Mouse (Mus musculus) forebrain, embryonic 14.5 days (tissue): ENCODE measurements around the gene Zfp62. TPM values are rescaled to one million over a fixed set of nuclear protein-coding genes. Genes with fewer than 3 reads are reported as not detected.

Experiments used
- polyA plus RNA-seq: library from polyadenylated mRNA; unstranded; fragments of >200 nt; fragmentation: Nextera tagmentation; extraction: Ambion mirVana; gene quantifications from 2 replicates; pipeline ENCODE4 v1.2.1, GENCODE M21; 2014

Zfp62 gene
- polyA plus RNA-seq, 1 experiment from 2014 or later: 56.6 TPM

Other genes with a start within 250 kb of the Zfp62 start
- not detected in 2 replicates for gene Olfr56, start 224.4 kb upstream of the Zfp62 start, polyA plus RNA-seq
- gene 9930111J21Rik1, start 223.9 kb upstream of the Zfp62 start, polyA plus RNA-seq: 0.15 and 0.28 TPM in 2 replicates
- gene Gm12185, start 211.1 kb upstream of the Zfp62 start, polyA plus RNA-seq: not detected in 2 replicates
- gene Tgtp1, start 209.1 kb upstream of the Zfp62 start, polyA plus RNA-seq: not detected in 2 replicates
- gene 9930111J21Rik2, start 152.1 kb upstream of the Zfp62 start, polyA plus RNA-seq: 0.24 and 0.37 TPM in 2 replicates
- gene Tgtp2, start 139.1 kb upstream of the Zfp62 start, polyA plus RNA-seq: 0.06 TPM in 1 of 2 replicates, not detected in the other
- gene Ifi47, start 126.7 kb upstream of the Zfp62 start, polyA plus RNA-seq: 0.58 and 0.70 TPM in 2 replicates
- not detected in 2 replicates for gene Olfr1396, start 88.4 kb upstream of the Zfp62 start, polyA plus RNA-seq
- not detected in 2 replicates for gene Olfr1395, start 61.0 kb upstream of the Zfp62 start, polyA plus RNA-seq
- gene Olfr1394, start 48.9 kb upstream of the Zfp62 start, polyA plus RNA-seq: not detected in 2 replicates
- gene Btnl9, start 16.1 kb upstream of the Zfp62 start, polyA plus RNA-seq: 0.37 TPM in 1 of 2 replicates, not detected in the other
- gene Mgat1, start 40.9 kb downstream of the Zfp62 start, polyA plus RNA-seq: 23.5 and 23.8 TPM in 2 replicates
- not detected in 2 replicates for gene Olfr1393, start 75.0 kb downstream of the Zfp62 start, polyA plus RNA-seq
- not detected in 2 replicates for gene Olfr1392, start 82.0 kb downstream of the Zfp62 start, polyA plus RNA-seq
- not detected in 2 replicates for gene Olfr10, start 101.4 kb downstream of the Zfp62 start, polyA plus RNA-seq
- not detected in 2 replicates for gene Olfr1391, start 119.5 kb downstream of the Zfp62 start, polyA plus RNA-seq
- gene Olfr1390, start 131.9 kb downstream of the Zfp62 start, polyA plus RNA-seq: not detected in 2 replicates
- not detected in 2 replicates for gene Olfr1389, start 219.8 kb downstream of the Zfp62 start, polyA plus RNA-seq
- gene Olfr1388, start 233.3 kb downstream of the Zfp62 start, polyA plus RNA-seq: not detected in 2 replicates